Mouse (Mus musculus) liver, postnatal 0 days (tissue): ENCODE results near the gene Nap1l3. TPM values are rescaled to one million over a fixed set of nuclear protein-coding genes. Genes with fewer than 3 reads are reported as not detected.
A peak's percentile ranks its signal among the peaks of the same experiment; 100 is the strongest.

Source experiments
- ATAC-seq: fragments of 200-750 bp; cut with Nextera tagmentation; 2 replicates; pipeline ENCODE4 v1.8.0; 2017; ENCODE audit warnings: mild to moderate bottlenecking, moderate library complexity
- DNase-seq: peaks from one replicate; pipeline ENCODE4 v3.0.0-alpha.2; 2016
- H3K27ac ChIP-seq: fragments of 300-500 bp; sonication (generic); 2 replicates; pipeline ENCODE4 v1.5.1; 2014; ENCODE audit warnings: antibody characterized with exemption, moderate library complexity, mild to moderate bottlenecking, low read depth
- H3K27me3 ChIP-seq: fragments of 300-500 bp; sonication (generic); 2 replicates; pipeline ENCODE4 v1.6.1; 2014; ENCODE audit warnings: low read length, control low read depth, mixed read lengths; ENCODE audit not compliant: insufficient read depth
- H3K36me3 ChIP-seq: fragments of 300-500 bp; sonication (generic); replicated peaks from 2 replicates; pipeline ENCODE4 v1.6.1; 2014; ENCODE audit warnings: mild to moderate bottlenecking, control low read depth, low read length, moderate library complexity, mixed read lengths; ENCODE audit not compliant: insufficient read depth
- H3K4me1 ChIP-seq: fragments of 300-500 bp; sonication (generic); 2 replicates; pipeline ENCODE4 v1.6.1; 2014; ENCODE audit warnings: antibody characterized with exemption, mild to moderate bottlenecking, control low read depth; ENCODE audit not compliant: insufficient read depth
- H3K4me2 ChIP-seq: fragments of 300-500 bp; sonication (generic); 2 replicates; pipeline ENCODE4 v1.6.1; 2014; ENCODE audit warnings: low read depth, mild to moderate bottlenecking, low read length, moderate library complexity, mixed read lengths
- H3K4me3 ChIP-seq: fragments of 300-500 bp; sonication (generic); 2 replicates; pipeline ENCODE4 v1.5.1; 2014; ENCODE audit warnings: low read depth, low read length
- H3K9ac ChIP-seq: fragments of 300-500 bp; sonication (generic); replicated peaks from 2 replicates; pipeline ENCODE4 v1.6.1; 2014; ENCODE audit warnings: mild to moderate bottlenecking, moderate library complexity
- H3K9me3 ChIP-seq: fragments of 300-500 bp; sonication (generic); 2 replicates; pipeline ENCODE4 v1.6.1; 2016; ENCODE audit warnings: mild to moderate bottlenecking, control low read depth, low read length, mixed read lengths
- CTCF ChIP-seq: sonication (generic); IDR thresholded peaks from 2 replicates; pipeline ENCODE4 v1.5.1; 2016; ENCODE audit warnings: antibody characterized with exemption, low read depth
- EP300 ChIP-seq: IDR thresholded peaks from 2 replicates; pipeline ENCODE4 v1.6.1; 2016; ENCODE audit warnings: antibody characterized with exemption, low read depth, mild to moderate bottlenecking
- WGBS: fragments of 180-500 bp; shearing (Covaris S2); extraction: QIAGEN DNeasy Blood & Tissue Kit; methylation state at CpG from one replicate; pipeline ENCODE4 v1.1.7; 2014; ENCODE audit not compliant: insufficient replicate concordance; 5-methylcytosine and 5-hydroxymethylcytosine counted together
- polyA plus RNA-seq: library from polyadenylated mRNA; unstranded; fragments of >200 nt; fragmentation: Nextera tagmentation; extraction: Ambion mirVana; gene quantifications from 2 replicates; pipeline ENCODE4 v1.2.1, GENCODE M21; 2015

Gene Nap1l3
- polyA plus RNA-seq, result 0.30 and 0.31 TPM in 2 replicates

- no peaks in the 10 kb centered on the region for H3K9me3 ChIP-seq
- H3K36me3 ChIP-seq, result no peaks in the 10 kb centered on the region
- H3K4me2 ChIP-seq, result peak within 1 kb of the TSS; percentile 67
- H3K27me3 ChIP-seq, result no peaks in the 10 kb centered on the region
- peak within 1 kb of the TSS; percentile 51 for H3K4me3 ChIP-seq
- H3K9ac ChIP-seq, result peak within 1 kb of the TSS; percentile 46; the same call in 1 of the 2 replicates
- H3K27ac ChIP-seq, result no peak within 1 kb of the TSS
- TF ChIP-seq EP300, result no peak
- TF ChIP-seq CTCF, result no peak
- WGBS, result 12% methylated on average over 34 of the region's 39 CpGs
- DNase-seq, result peak; percentile 56
- ATAC-seq, result peak; percentile 96
- H3K4me1 ChIP-seq, result no peaks in the 10 kb centered on the region
Observed at GRCm38 (mm10) chrX:122396781-122397581, at the start of gene Nap1l3. Gene Nap1l3 (minus strand): TSS chrX:122397401.

- no peaks in the 10 kb centered on the region for H3K27me3 ChIP-seq
- no peaks in the 10 kb centered on the region for H3K9me3 ChIP-seq
- WGBS, result 17% methylated on average over 8 of the region's 8 CpGs
- H3K27ac ChIP-seq, result no peak overlapping the region
- DNase-seq (no peak), ATAC-seq (no peak)
- no peak overlapping the region for H3K9ac ChIP-seq
- H3K4me3 ChIP-seq, result peak overlapping the region; percentile 51
- no peaks in the 10 kb centered on the region for H3K4me1 ChIP-seq
- no peaks in the 10 kb centered on the region for H3K36me3 ChIP-seq
- TF ChIP-seq EP300 (no peak), CTCF (no peak)
- peak overlapping the region; percentile 67 for H3K4me2 ChIP-seq
Observed at GRCm38 (mm10) chrX:122397652-122398051, 451 bp upstream of the Nap1l3 start.
